Mouse (Mus musculus) small intestine, adult 2 months (tissue): ENCODE data around the gene Fbxl20. TPM values are rescaled to one million over a fixed set of nuclear protein-coding genes. Genes with fewer than 3 reads are reported as not detected.

Experiments used
- H3K27ac ChIP-seq: fragments of 200-500 bp; 2 replicates; pipeline ENCODE4 v1.5.1; 2012; ENCODE audit warnings: low read depth, low read length, control low read depth, inconsistent platforms; ENCODE audit not compliant: insufficient read depth
- H3K27me3 ChIP-seq: fragments of 200-500 bp; 2 replicates; pipeline ENCODE4 v1.6.1; 2012; ENCODE audit warnings: mild to moderate bottlenecking, moderate library complexity, low read length, inconsistent platforms; ENCODE audit not compliant: control insufficient read depth, insufficient read depth
- H3K36me3 ChIP-seq: fragments of 200-500 bp; 2 replicates; pipeline ENCODE4 v1.6.1; 2012; ENCODE audit warnings: mild to moderate bottlenecking, low read length, control low read depth, inconsistent platforms; ENCODE audit not compliant: control insufficient read depth, insufficient read depth
- H3K4me1 ChIP-seq: fragments of 200-500 bp; 2 replicates; pipeline ENCODE4 v1.6.1; 2012; ENCODE audit warnings: low read length, inconsistent platforms, mixed read lengths; ENCODE audit not compliant: control insufficient read depth, insufficient read depth, insufficient read length
- H3K4me3 ChIP-seq: fragments of 200-500 bp; 2 replicates; pipeline ENCODE4 v1.5.1; 2012; ENCODE audit warnings: low read depth, mild to moderate bottlenecking, control low read depth, inconsistent platforms, low read length, moderate library complexity
- CTCF ChIP-seq: fragments of 200-500 bp; IDR thresholded peaks from 2 replicates; pipeline ENCODE4 v1.5.1; 2012; ENCODE audit warnings: low read depth, mild to moderate bottlenecking, control low read depth, inconsistent platforms, low read length, moderate library complexity, mixed read lengths; ENCODE audit not compliant: insufficient replicate concordance, insufficient read length; ENCODE audit errors: extremely low read depth
- POLR2A ChIP-seq: fragments of 200-500 bp; IDR thresholded peaks from 2 replicates; pipeline ENCODE4 v1.6.1; 2012; ENCODE audit warnings: low read depth, mild to moderate bottlenecking, control low read depth, inconsistent platforms, low read length, moderate library complexity
- WGBS: fragments of 180-500 bp; shearing (Covaris S2); methylation state at CpG from one replicate; pipeline ENCODE4 v1.1.7; 2018; 5-methylcytosine and 5-hydroxymethylcytosine counted together
- polyA plus RNA-seq: library from polyadenylated mRNA; depleted of rRNA; stranded (reverse); fragments of >200 nt; gene quantifications from 2 replicates; pipeline ENCODE4 v1.2.3, GENCODE M21; 2012

Gene Fbxl20
- polyA plus RNA-seq, 1 experiment, result 9.9 TPM

GRCm38 (mm10) chr11:98090583-98090982 lies 59.6 kb downstream of the Fbxl20 start:
- H3K27ac ChIP-seq, result no peak overlapping the region
- no peaks in the 10 kb centered on the region for H3K27me3 ChIP-seq
- TF ChIP-seq CTCF (no peak), POLR2A (no peak)
- H3K4me3 ChIP-seq, result no peak overlapping the region
- peaks cover 39% of the 10 kb centered on the region for H3K36me3 ChIP-seq
- 82% methylated on average over 9 of the region's 9 CpGs for WGBS
- no peaks in the 10 kb centered on the region for H3K4me1 ChIP-seq

- 51% methylated on average over 7 of the region's 7 CpGs for WGBS
- Histone ChIP-seq H3K36me3 (peaks cover 32% of the 10 kb centered on the region), H3K4me1 (no peaks in the 10 kb centered on the region), H3K27me3 (no peaks in the 10 kb centered on the region), H3K27ac (no peak overlapping the region), H3K4me3 (no peak overlapping the region)
- no peak for TF ChIP-seq CTCF
- TF ChIP-seq POLR2A, result no peak
Measured at GRCm38 (mm10) chr11:98088224-98088623, 62.0 kb downstream of the Fbxl20 start.

GRCm38 (mm10) chr11:98086574-98086973 lies 63.6 kb downstream of the Fbxl20 start:
- Histone ChIP-seq H3K4me1 (no peaks in the 10 kb centered on the region), H3K36me3 (peaks cover 24% of the 10 kb centered on the region), H3K4me3 (no peak overlapping the region), H3K27ac (no peak overlapping the region), H3K27me3 (no peaks in the 10 kb centered on the region)
- TF ChIP-seq CTCF (no peak), POLR2A (no peak)
- 82% methylated on average over 7 of the region's 7 CpGs for WGBS

GRCm38 (mm10) chr11:98086141-98086540 lies 64.1 kb downstream of the Fbxl20 start:
- no peak overlapping the region for H3K4me3 ChIP-seq
- H3K36me3 ChIP-seq, result peaks cover 21% of the 10 kb centered on the region
- 94% methylated on average over 9 of the region's 9 CpGs for WGBS
- H3K27ac ChIP-seq, result no peak overlapping the region
- no peaks in the 10 kb centered on the region for H3K4me1 ChIP-seq
- no peaks in the 10 kb centered on the region for H3K27me3 ChIP-seq
- TF ChIP-seq CTCF (no peak), POLR2A (no peak)

- no peak overlapping the region for H3K27ac ChIP-seq
- peaks cover 2% of the 10 kb centered on the region; the same call in 1 of the 2 replicates for H3K36me3 ChIP-seq
- TF ChIP-seq POLR2A (no peak), CTCF (no peak)
- H3K27me3 ChIP-seq, result no peaks in the 10 kb centered on the region
- H3K4me3 ChIP-seq, result no peak overlapping the region
- no peaks in the 10 kb centered on the region for H3K4me1 ChIP-seq
- 88% methylated on average over 7 of the region's 7 CpGs for WGBS
Measured at GRCm38 (mm10) chr11:98082745-98083144, 67.5 kb downstream of the Fbxl20 start.

- no peaks in the 10 kb centered on the region for H3K27me3 ChIP-seq
- no peak overlapping the region for H3K27ac ChIP-seq
- WGBS, result 67% methylated on average over 6 of the region's 6 CpGs
- TF ChIP-seq POLR2A (no peak), CTCF (no peak)
- no peak overlapping the region for H3K4me3 ChIP-seq
- H3K4me1 ChIP-seq, result no peaks in the 10 kb centered on the region
- H3K36me3 ChIP-seq, result no peaks in the 10 kb centered on the region
Measured at GRCm38 (mm10) chr11:98080450-98080849, 69.8 kb downstream of the Fbxl20 start.

- H3K27me3 ChIP-seq, result no peaks in the 10 kb centered on the region
Measured at GRCm38 (mm10) chr11:98077086-98077485, 73.1 kb downstream of the Fbxl20 start.

More at GRCm38 (mm10) chr11:98077086-98077485, 73.1 kb downstream of the Fbxl20 start:
- Histone ChIP-seq H3K36me3 (no peaks in the 10 kb centered on the region), H3K4me3 (no peak overlapping the region), H3K27ac (no peak overlapping the region), H3K4me1 (no peaks in the 10 kb centered on the region)
- no peak for TF ChIP-seq POLR2A
- TF ChIP-seq CTCF, result no peak
- WGBS, result 69% methylated on average over 8 of the region's 8 CpGs
